Mouse (Mus musculus): Measurements from ENCODE around the gene 1810062G17Rik. TPM values are rescaled to one million over a fixed set of nuclear protein-coding genes. Genes with fewer than 3 reads are reported as not detected.

1810062G17Rik gene
- total and polyA plus RNA-seq, 2 experiments = 0.87 to 1.7 TPM

GRCm38 (mm10) chr3:36499418-36499817 is 23.7 kb downstream of the 1810062G17Rik start:
- no peak for TF ChIP-seq POLR2A (IDR thresholded peaks at IDR 0.05; ENCODE audit: extremely low read depth, insufficient read depth, low read length)
- TF ChIP-seq CTCF (IDR thresholded peaks at IDR 0.05; ENCODE audit: low read depth, low read length) = no peak
- 89% methylated on average over 7 of the region's 7 CpGs for WGBS
- H3K27ac ChIP-seq (replicated peaks; ENCODE audit: insufficient read depth, low read depth, low read length) = no peak overlapping the region
- no peak for DNase-seq (ENCODE audit: extremely low read depth, low read depth, low spot score)
- H3K9ac ChIP-seq (ENCODE audit: low read depth, low read length) = no peak overlapping the region
- no peaks in the 10 kb centered on the region; the same call in 1 of the 2 replicates for H3K4me1 ChIP-seq (ENCODE audit: control insufficient read depth, insufficient read depth, low read length)
- no peaks in the 10 kb centered on the region for H3K36me3 ChIP-seq (ENCODE audit: control insufficient read depth, insufficient read depth, low read length)
- no peaks in the 10 kb centered on the region for H3K79me2 ChIP-seq (ENCODE audit: control insufficient read depth, insufficient read depth, low read length)
- no peak overlapping the region for H3K4me3 ChIP-seq (ENCODE audit: insufficient read depth, low read depth, low read length)
- no peaks in the 10 kb centered on the region for H3K27me3 ChIP-seq (ENCODE audit: control insufficient read depth, insufficient read depth, low read length)

GRCm38 (mm10) chr3:36500976-36501375 is 25.2 kb downstream of the 1810062G17Rik start:
- Histone ChIP-seq H3K4me1 (ENCODE audit: control insufficient read depth, insufficient read depth, low read length) (no peaks in the 10 kb centered on the region), H3K79me2 (ENCODE audit: control insufficient read depth, insufficient read depth, low read length) (no peaks in the 10 kb centered on the region), H3K4me3 (ENCODE audit: insufficient read depth, low read depth, low read length) (no peak overlapping the region), H3K27ac (replicated peaks; ENCODE audit: insufficient read depth, low read depth, low read length) (no peak overlapping the region), H3K9ac (ENCODE audit: low read depth, low read length) (no peak overlapping the region), H3K27me3 (ENCODE audit: control insufficient read depth, insufficient read depth, low read length) (no peaks in the 10 kb centered on the region), H3K36me3 (ENCODE audit: control insufficient read depth, insufficient read depth, low read length) (no peaks in the 10 kb centered on the region)
- WGBS = 81% methylated on average over 8 of the region's 8 CpGs
- no peak for DNase-seq (ENCODE audit: extremely low read depth, low read depth, low spot score)
- TF ChIP-seq POLR2A (IDR thresholded peaks at IDR 0.05; ENCODE audit: extremely low read depth, insufficient read depth, low read length) = no peak
- no peak for TF ChIP-seq CTCF (IDR thresholded peaks at IDR 0.05; ENCODE audit: low read depth, low read length)

- Histone ChIP-seq H3K27me3 (ENCODE audit: control insufficient read depth, insufficient read depth, low read length) (no peaks in the 10 kb centered on the region), H3K4me3 (ENCODE audit: insufficient read depth, low read depth, low read length) (no peak overlapping the region), H3K27ac (replicated peaks; ENCODE audit: insufficient read depth, low read depth, low read length) (no peak overlapping the region), H3K9ac (ENCODE audit: low read depth, low read length) (no peak overlapping the region), H3K36me3 (ENCODE audit: control insufficient read depth, insufficient read depth, low read length) (no peaks in the 10 kb centered on the region), H3K4me1 (ENCODE audit: control insufficient read depth, insufficient read depth, low read length) (no peaks in the 10 kb centered on the region), H3K79me2 (ENCODE audit: control insufficient read depth, insufficient read depth, low read length) (no peaks in the 10 kb centered on the region)
- DNase-seq (ENCODE audit: extremely low read depth, low read depth, low spot score) = no peak
- TF ChIP-seq POLR2A (IDR thresholded peaks at IDR 0.05; ENCODE audit: extremely low read depth, insufficient read depth, low read length) (no peak), CTCF (IDR thresholded peaks at IDR 0.05; ENCODE audit: low read depth, low read length) (no peak)
- 78% methylated on average over 7 of the region's 7 CpGs for WGBS
These were observed 25.8 kb downstream of the 1810062G17Rik start for GRCm38 (mm10) chr3:36501546-36501945.

- Histone ChIP-seq H3K27me3 (ENCODE audit: control insufficient read depth, insufficient read depth, low read length) (no peaks in the 10 kb centered on the region), H3K9ac (ENCODE audit: low read depth, low read length) (no peak overlapping the region), H3K36me3 (ENCODE audit: control insufficient read depth, insufficient read depth, low read length) (no peaks in the 10 kb centered on the region), H3K79me2 (ENCODE audit: control insufficient read depth, insufficient read depth, low read length) (no peaks in the 10 kb centered on the region), H3K4me1 (ENCODE audit: control insufficient read depth, insufficient read depth, low read length) (no peaks in the 10 kb centered on the region), H3K4me3 (ENCODE audit: insufficient read depth, low read depth, low read length) (no peak overlapping the region), H3K27ac (replicated peaks; ENCODE audit: insufficient read depth, low read depth, low read length) (no peak overlapping the region)
- TF ChIP-seq POLR2A (IDR thresholded peaks at IDR 0.05; ENCODE audit: extremely low read depth, insufficient read depth, low read length) (no peak), CTCF (IDR thresholded peaks at IDR 0.05; ENCODE audit: low read depth, low read length) (no peak)
- DNase-seq (ENCODE audit: extremely low read depth, low read depth, low spot score) = no peak
- WGBS = 78% methylated on average over 8 of the region's 8 CpGs
These were observed 29.6 kb downstream of the 1810062G17Rik start for GRCm38 (mm10) chr3:36505306-36505705.

GRCm38 (mm10) chr3:36505809-36506735 is 30.3 kb downstream of the 1810062G17Rik start:
- no peaks in the 10 kb centered on the region for H3K4me1 ChIP-seq (ENCODE audit: control insufficient read depth, insufficient read depth, low read length)
- no peak overlapping the region for H3K9ac ChIP-seq (ENCODE audit: low read depth, low read length)
- DNase-seq (ENCODE audit: extremely low read depth, low read depth, low spot score) = no peak
- no peak overlapping the region for H3K4me3 ChIP-seq (ENCODE audit: insufficient read depth, low read depth, low read length)
- WGBS = 68% methylated on average over 10 of the region's 10 CpGs
- H3K27me3 ChIP-seq (ENCODE audit: control insufficient read depth, insufficient read depth, low read length) = no peaks in the 10 kb centered on the region
- TF ChIP-seq CTCF (IDR thresholded peaks at IDR 0.05; ENCODE audit: low read depth, low read length) (no peak), POLR2A (IDR thresholded peaks at IDR 0.05; ENCODE audit: extremely low read depth, insufficient read depth, low read length) (no peak)
- H3K27ac ChIP-seq (replicated peaks; ENCODE audit: insufficient read depth, low read depth, low read length) = no peak overlapping the region
- H3K36me3 ChIP-seq (ENCODE audit: control insufficient read depth, insufficient read depth, low read length) = no peaks in the 10 kb centered on the region
- no peaks in the 10 kb centered on the region for H3K79me2 ChIP-seq (ENCODE audit: control insufficient read depth, insufficient read depth, low read length)

GRCm38 (mm10) chr3:36511491-36511890 is 35.8 kb downstream of the 1810062G17Rik start:
- no peak overlapping the region for H3K9ac ChIP-seq (ENCODE audit: low read depth, low read length)
- no peaks in the 10 kb centered on the region for H3K4me1 ChIP-seq (ENCODE audit: control insufficient read depth, insufficient read depth, low read length)
- 92% methylated on average over 6 of the region's 6 CpGs for WGBS
- no peak overlapping the region for H3K4me3 ChIP-seq (ENCODE audit: insufficient read depth, low read depth, low read length)
- no peaks in the 10 kb centered on the region for H3K36me3 ChIP-seq (ENCODE audit: control insufficient read depth, insufficient read depth, low read length)
- H3K27ac ChIP-seq (replicated peaks; ENCODE audit: insufficient read depth, low read depth, low read length) = no peak overlapping the region
- H3K79me2 ChIP-seq (ENCODE audit: control insufficient read depth, insufficient read depth, low read length) = no peaks in the 10 kb centered on the region
- TF ChIP-seq CTCF (IDR thresholded peaks at IDR 0.05; ENCODE audit: low read depth, low read length) (no peak), POLR2A (IDR thresholded peaks at IDR 0.05; ENCODE audit: extremely low read depth, insufficient read depth, low read length) (no peak)
- DNase-seq (ENCODE audit: extremely low read depth, low read depth, low spot score) = no peak
- no peaks in the 10 kb centered on the region for H3K27me3 ChIP-seq (ENCODE audit: control insufficient read depth, insufficient read depth, low read length)

Measured in liver, adult 2 months (tissue).